Mouse (Mus musculus): ENCODE results near the gene Ppib.

- no peak for TF ChIP-seq CTCF (IDR thresholded peaks at IDR 0.05; ENCODE audit: extremely low read depth, insufficient read length, insufficient replicate concordance, low read depth, low read length)
- no peak for TF ChIP-seq POLR2A (IDR thresholded peaks at IDR 0.05; ENCODE audit: low read depth, low read length)
Measured at GRCm38 (mm10) chr9:66101577-66101976, 41.6 kb downstream of the Ppib start.
